In genomic region chr13:109609805-109610187, GRCm38 (mm10) we compare ENCODE assay signal across 8 mouse cellular contexts.
DNase-seq lines count a peak whose midpoint lies in the region; ATAC-seq lines count a peak whose summit lies in the region.

No protein-coding gene starts in this region.

- no peak overlapping the region for H3K9ac ChIP-seq in kidney, embryonic 16.5 days (replicated peaks; ENCODE audit: low read length)

- peaks cover 11% of the 10 kb centered on the region; the same call in 1 of the 2 replicates for H3K4me1 ChIP-seq in kidney, embryonic 16.5 days (ENCODE audit: insufficient read depth, low read length)

- no peaks in the 10 kb centered on the region for H3K9me3 ChIP-seq in kidney, embryonic 16.5 days (ENCODE audit: low read length)

- H3K4me3 ChIP-seq in kidney, embryonic 16.5 days (ENCODE audit: low read length), result no peak overlapping the region

- no peak overlapping the region for H3K4me2 ChIP-seq in kidney, embryonic 16.5 days (replicated peaks; ENCODE audit: low read depth, low read length)

- no peak overlapping the region for H3K27ac ChIP-seq in kidney, embryonic 16.5 days (ENCODE audit: low read length)

- DNase-seq in urinary bladder, adult 18-20 months (ENCODE audit: low spot score in 2 of 2), result peak; percentile 10 to 26
- DNase-seq in urinary bladder, adult 2 months (ENCODE audit: low spot score), result no peak
- DNase-seq in cerebellum, adult 9-11 months, result peak; percentile 62
- DNase-seq in frontal cortex, adult 2 months (ENCODE audit: extremely low spot score in 1 of 2, low spot score in 1 of 2), result peak; percentile 26 to 75
- DNase-seq in liver, result peak; percentile 59
- DNase-seq in naive thymus-derived CD4-positive, alpha-beta T cell, adult 2 months (ENCODE audit: low read depth), result peak; percentile 38
- DNase-seq in thymus, postnatal 4 days, result peak; percentile 47

- ATAC-seq in kidney, embryonic 16.5 days (ENCODE audit: low FRiP score, low TSS enrichment), result peak; percentile 76

- H3K27me3 ChIP-seq in kidney, embryonic 16.5 days (ENCODE audit: insufficient read depth, low read length), result no peaks in the 10 kb centered on the region

- 13% methylated on average over 3 of the region's 3 CpGs for WGBS in kidney, embryonic 16.5 days

- no peaks in the 10 kb centered on the region for H3K36me3 ChIP-seq in kidney, embryonic 16.5 days (ENCODE audit: insufficient read depth, low read length)
